In genomic region chr6:116081375-116081774, GRCm38 (mm10) we compare ENCODE assay signal across 24 mouse cellular contexts.
DNase-seq lines count a peak whose midpoint lies in the region; TF ChIP-seq lines count a peak whose summit lies in the region.
"Had no signal": no experiment of that assay in that cellular context is flagged by ENCODE, and none has a peak within 500 bp of the region (broad histone marks: within the 10 kb centered on the region; RNA-seq: fewer than 3 reads in every experiment).

No protein-coding gene starts in this region.

- no peak overlapping the region for H3K4me3 ChIP-seq in liver, adult 2 months (ENCODE audit: insufficient read depth, low read depth, low read length)
- H3K4me3 ChIP-seq: forebrain, embryonic 12.5 days; heart, embryonic 13.5 days; hindbrain, embryonic 15.5 days; limb, embryonic 13.5 days; liver, embryonic 13.5 days; midbrain, embryonic 15.5 days had no signal

- no peak for TF ChIP-seq CTCF in liver, adult 2 months (IDR thresholded peaks at IDR 0.05; ENCODE audit: low read depth, low read length)

- peaks cover 10% of the 10 kb centered on the region; the same call in 1 of the 2 replicates for H3K79me2 ChIP-seq in liver, adult 2 months (ENCODE audit: control insufficient read depth, insufficient read depth, low read length)

- 50% methylated on average over 2 of the region's 2 CpGs for WGBS in liver, adult 2 months

- no peaks in the 10 kb centered on the region for H3K27me3 ChIP-seq in liver, adult 2 months (ENCODE audit: control insufficient read depth, insufficient read depth, low read length)
- H3K27me3 ChIP-seq: forebrain, embryonic 12.5 days; heart, embryonic 13.5 days; hindbrain, embryonic 15.5 days; limb, embryonic 13.5 days; liver, embryonic 13.5 days; midbrain, embryonic 15.5 days had no signal

- no peak overlapping the region for H3K9ac ChIP-seq in liver, adult 2 months (ENCODE audit: low read depth, low read length)
- H3K9ac ChIP-seq: forebrain, embryonic 12.5 days; forebrain, postnatal 0 days; heart, embryonic 13.5 days; hindbrain, embryonic 15.5 days; limb, embryonic 13.5 days; liver, embryonic 13.5 days; midbrain, embryonic 15.5 days had no signal

- no peak for TF ChIP-seq POLR2A in liver, adult 2 months (IDR thresholded peaks at IDR 0.05; ENCODE audit: extremely low read depth, insufficient read depth, low read length)

- H3K36me3 ChIP-seq in liver, adult 2 months (ENCODE audit: control insufficient read depth, insufficient read depth, low read length), result no peaks in the 10 kb centered on the region
- H3K36me3 ChIP-seq: forebrain, embryonic 12.5 days; heart, embryonic 13.5 days; hindbrain, embryonic 15.5 days; limb, embryonic 13.5 days; liver, embryonic 13.5 days; midbrain, embryonic 15.5 days had no signal

- DNase-seq in embryo, embryonic 10 days (ENCODE audit: low spot score), result peak; percentile 18
- no peak for DNase-seq in embryo, embryonic 9.5 days (ENCODE audit: extremely low spot score)
- peak; percentile 68 for DNase-seq in liver, adult 2 months (ENCODE audit: extremely low read depth, low read depth, low spot score)
- DNase-seq in liver (no peak), R1 (ENCODE audit: low read depth, low spot score) (peak; percentile 16)
- DNase-seq in cerebellum, postnatal 4 days (ENCODE audit: low spot score in 2 of 2), result no peak
- no peak for DNase-seq in thymus, postnatal 0 days (ENCODE audit: low spot score)
- DNase-seq: adrenal gland, adult 8-10 months; cerebellum, adult 11 months; cerebellum, adult 9-10 months; cerebellum, postnatal 36 days; forebrain, postnatal 0 days; gastrocnemius, postnatal 36 days; heart, postnatal 10 days; kidney, adult 2 months; kidney, postnatal 4 days; liver, embryonic 13.5 days; lung, adult 18-20 months; lung, postnatal 4 days had no signal

- H3K4me1 ChIP-seq in liver, adult 2 months (ENCODE audit: control insufficient read depth, insufficient read depth, low read length), result peaks cover 24% of the 10 kb centered on the region
- H3K4me1 ChIP-seq: forebrain, embryonic 12.5 days; hindbrain, embryonic 15.5 days; limb, embryonic 13.5 days had no signal

- H3K27ac ChIP-seq in liver, adult 2 months (replicated peaks; ENCODE audit: insufficient read depth, low read depth, low read length), result 0 out of 2 replicates have a peak overlapping the region, but pooled peaks have one; percentile 19
- H3K27ac ChIP-seq: forebrain, embryonic 12.5 days; heart, embryonic 13.5 days; hindbrain, embryonic 15.5 days; limb, embryonic 13.5 days; liver, embryonic 13.5 days; midbrain, embryonic 15.5 days had no signal

Comparison
In these comparisons a context has a peak if more than half of its experiments do, and no peak if none do; other contexts are left out.
1. DNase-seq: peak in embryo, embryonic 10 days (single experiment), liver, adult 2 months (single experiment) and R1 (single experiment); none in embryo, embryonic 9.5 days (single experiment), liver (single experiment), cerebellum, postnatal 4 days (0 of 2) and thymus, postnatal 0 days (single experiment).